Mouse (Mus musculus) lung, adult 18-20 months (tissue): ENCODE results near the gene Olfr441.
"Not testable (repeated sequence)": the region's sequence is repeated elsewhere in the genome, so short reads cannot be mapped to it uniquely, and the experiment has no call there.

Experiments
- DNase-seq, 2 experiments: peaks; one replicate each; pipeline ENCODE4 v3.0.0; 2022; ENCODE audit warnings: mixed read lengths in 2 of 2

Gene Olfr441

DNA sequence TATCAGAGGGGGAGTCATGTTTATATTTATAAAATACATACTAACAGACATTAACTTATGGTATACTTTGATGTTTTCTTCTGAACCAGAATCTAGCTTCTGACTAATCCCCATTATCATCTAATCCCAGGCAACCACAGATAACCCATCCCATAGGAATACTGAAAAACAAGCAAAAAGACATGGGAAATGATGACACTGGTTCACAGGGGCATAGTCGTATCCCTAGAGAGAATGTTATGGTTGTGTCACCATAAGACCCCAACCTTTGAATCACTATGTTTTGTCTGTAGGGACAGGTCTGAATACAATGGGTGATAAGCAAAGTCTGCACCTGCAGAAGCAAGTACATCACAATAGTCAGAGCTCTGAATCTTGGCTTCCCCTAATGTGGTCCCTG lies at the start of gene Olfr441:
Gene Olfr441, plus strand, starts transcription at position 301 of the 400 bp plus-strand sequence.
- not testable (repeated sequence) for DNase-seq

- no peak for DNase-seq
These were observed 27.4 kb upstream of the Olfr441 start for GRCm38 (mm10) chr6:43078750-43079149.

GRCm38 (mm10) chr6:43081405-43081804 lies 24.8 kb upstream of the Olfr441 start:
- DNase-seq = not testable (repeated sequence)

- not testable (repeated sequence) for DNase-seq
These were observed 40.1 kb downstream of the Olfr441 start, which contains the start of gene Olfr237-ps1 for GRCm38 (mm10) chr6:43146267-43146666. Gene Olfr237-ps1, plus strand, starts transcription at chr6:43146567.

- no peak for DNase-seq
These were observed 53.3 kb downstream of the Olfr441 start for GRCm38 (mm10) chr6:43159502-43159901.

DNA sequence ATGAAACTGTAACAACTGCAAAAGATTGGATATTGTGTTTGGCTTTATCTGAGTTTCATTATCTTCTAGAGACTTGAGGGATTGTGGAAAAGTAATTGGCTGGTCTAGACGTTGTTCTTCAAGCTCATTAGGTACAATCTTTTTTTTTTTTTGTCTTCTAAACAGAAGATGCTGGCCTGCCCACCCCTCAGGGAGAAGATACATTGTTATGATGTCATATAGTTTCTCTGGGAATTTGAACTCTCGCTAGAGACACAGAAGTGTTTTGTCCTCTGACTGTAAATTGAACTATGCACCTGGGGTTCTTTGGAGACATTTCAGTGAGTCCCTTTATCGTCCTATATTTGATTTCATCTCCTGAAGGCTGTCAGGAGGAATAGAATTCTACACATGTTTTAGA lies 56.8 kb downstream of the Olfr441 start, which contains the start of gene Olfr437:
Gene Olfr437, plus strand, starts transcription at position 301 of the 400 bp plus-strand sequence.
- DNase-seq = no peak

DNA sequence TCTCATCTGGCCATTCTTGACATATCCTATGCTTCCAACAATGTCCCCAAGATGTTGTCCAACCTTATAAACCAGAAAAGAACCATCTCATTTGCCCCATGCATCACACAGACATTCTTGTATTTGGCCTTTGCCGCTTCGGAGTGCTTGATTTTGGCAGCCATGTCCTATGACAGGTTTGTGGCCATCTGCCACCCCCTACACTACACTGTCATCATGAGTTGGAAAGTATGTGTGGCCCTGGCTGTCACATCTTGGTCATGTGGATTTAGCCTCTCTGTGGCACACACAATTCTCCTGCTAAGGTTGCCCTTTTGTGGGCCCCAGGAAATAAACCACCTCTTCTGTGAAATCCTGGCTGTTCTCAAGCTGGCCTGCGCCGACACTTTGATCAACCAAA lies 61.1 kb downstream of the Olfr441 start:
- DNase-seq = no peak
